Mouse (Mus musculus): ENCODE results near the gene Pde2a. TPM values are rescaled to one million over a fixed set of nuclear protein-coding genes. Genes with fewer than 3 reads are reported as not detected.
A peak's percentile ranks its signal among the peaks of the same experiment; 100 is the strongest.

Gene Pde2a
- total RNA-seq (2021) = 10 to 100 TPM; 60.7 to 61.2 TPM
- long read RNA-seq, experiment 1, partial matches to known transcripts = 91 of 97 reads
- long read RNA-seq, experiment 1, other reads (novel, unspliced or antisense) = 6 of 97 reads
- long read RNA-seq, experiment 2, partial matches to known transcripts = 84 of 87 reads
- long read RNA-seq, experiment 2, other reads (novel, unspliced or antisense) = 3 of 87 reads

DNA sequence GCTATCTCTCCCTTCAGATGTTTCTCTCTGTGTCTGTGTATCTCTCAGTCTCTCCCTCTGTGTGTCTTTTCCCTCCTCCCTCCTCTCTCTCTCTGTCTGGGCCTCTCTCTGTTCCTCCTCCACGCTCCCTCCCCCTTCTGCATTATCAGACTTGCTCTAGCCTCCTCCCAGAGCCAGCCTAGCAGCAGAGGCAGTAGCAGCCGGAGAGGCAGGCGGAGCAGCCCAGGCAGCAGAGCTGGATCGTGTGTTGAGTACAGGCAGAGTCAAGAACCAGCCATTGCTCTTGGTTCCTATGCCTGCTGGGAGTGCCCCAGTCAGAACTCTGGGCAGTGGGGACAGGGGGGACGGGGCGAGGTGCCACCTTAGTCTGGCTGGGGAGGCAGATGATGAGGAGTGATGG is at the start of gene Pde2a:
Gene Pde2a, plus strand, starts transcription at position 163 of the 400 bp plus-strand sequence.
- no peak for DNase-seq (ENCODE audit: low spot score in 2 of 2)

DNA sequence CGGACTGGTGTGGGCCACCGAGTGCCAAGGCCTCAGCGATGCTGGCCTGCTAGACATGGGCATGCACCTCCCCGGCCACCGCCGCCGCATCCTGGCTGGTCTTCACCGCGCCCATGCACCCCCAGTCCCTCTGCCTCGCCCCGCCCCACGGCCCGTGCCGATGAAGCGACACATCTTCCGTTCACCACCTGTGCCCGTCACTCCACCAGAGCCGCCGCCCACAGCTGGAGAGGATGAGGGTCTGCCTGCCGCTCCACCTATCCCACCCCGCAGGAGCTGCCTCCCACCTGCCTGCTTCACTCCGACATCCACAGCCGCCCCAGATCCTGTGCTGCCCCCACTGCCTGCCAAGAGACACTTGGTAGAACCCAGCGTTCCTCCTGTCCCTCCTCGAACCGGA is 48.4 kb upstream of the Pde2a start:
- no peak for DNase-seq (ENCODE audit: low spot score in 2 of 2)

DNA sequence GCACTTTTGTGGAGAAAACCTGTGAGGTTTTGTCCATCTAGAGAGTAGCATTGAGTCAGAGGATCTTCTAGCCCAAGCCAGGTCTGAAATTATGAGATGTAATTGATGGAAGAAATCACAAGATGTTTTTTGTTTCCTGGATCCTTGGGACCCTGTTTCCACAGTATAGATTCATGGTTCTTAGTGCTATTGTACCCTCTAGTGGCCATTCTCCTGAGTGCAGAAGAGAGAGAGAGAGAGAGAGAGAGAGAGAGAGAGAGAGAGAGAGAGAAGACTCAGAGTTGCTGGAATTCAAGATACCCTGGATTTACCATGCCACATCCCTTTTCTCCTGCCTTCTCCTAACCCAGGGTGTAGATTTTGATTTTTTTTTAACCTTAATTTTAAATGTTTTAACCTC is 47.3 kb upstream of the Pde2a start:
- no peak for DNase-seq (ENCODE audit: low spot score in 2 of 2)

- no peak for DNase-seq (ENCODE audit: low spot score in 2 of 2)
Measured at GRCm38 (mm10) chr7:101376701-101377340, 44.7 kb upstream of the Pde2a start.

DNA sequence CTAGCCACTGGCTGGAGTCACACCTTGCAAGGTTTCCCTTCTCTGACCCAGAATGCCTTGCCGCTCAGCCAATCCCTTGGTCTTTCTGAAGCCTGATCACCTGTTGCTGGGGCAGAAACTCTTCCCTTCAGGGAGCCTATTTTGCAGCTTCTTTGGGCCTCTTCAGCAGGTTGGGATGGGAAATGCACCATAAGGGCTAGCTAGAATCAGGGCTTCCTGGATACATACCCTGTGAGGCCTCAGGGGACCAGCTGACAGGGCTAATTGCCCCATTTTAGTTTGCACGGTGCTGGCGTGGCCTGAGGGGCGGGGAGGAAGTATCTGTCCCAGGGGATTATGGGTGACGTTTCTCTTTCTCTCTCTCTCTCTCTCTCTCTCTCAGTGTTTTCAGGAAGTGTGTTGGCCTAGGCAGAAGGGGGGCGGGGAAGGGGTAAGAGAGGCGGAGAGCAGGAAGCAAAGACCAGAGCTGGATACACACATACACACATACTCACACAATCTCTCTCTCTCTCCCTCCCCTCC is 43.7 kb upstream of the Pde2a start:
- peak in 1 of 2 experiments; percentile 65 for DNase-seq (ENCODE audit: low spot score in 2 of 2)

DNA sequence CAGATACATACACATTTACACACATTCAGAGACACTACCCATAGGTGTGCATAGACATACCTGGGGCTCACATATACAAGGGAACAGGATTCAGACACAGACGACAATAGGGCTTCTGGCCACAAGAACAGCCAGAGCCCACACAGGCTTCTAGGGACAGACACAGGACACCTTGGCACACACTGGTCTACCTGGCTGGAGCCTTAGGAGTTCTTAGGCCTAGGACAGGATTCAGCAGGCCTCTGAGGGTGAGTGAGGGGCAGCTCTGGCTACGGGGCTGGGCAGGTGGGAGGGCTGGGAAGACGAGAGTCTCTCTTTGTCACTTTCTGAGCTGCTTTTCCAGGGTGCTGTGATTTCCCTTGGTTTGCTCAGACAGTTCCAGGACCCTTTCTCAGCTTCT is 43.2 kb upstream of the Pde2a start:
- DNase-seq (ENCODE audit: low spot score in 2 of 2) = no peak

DNA sequence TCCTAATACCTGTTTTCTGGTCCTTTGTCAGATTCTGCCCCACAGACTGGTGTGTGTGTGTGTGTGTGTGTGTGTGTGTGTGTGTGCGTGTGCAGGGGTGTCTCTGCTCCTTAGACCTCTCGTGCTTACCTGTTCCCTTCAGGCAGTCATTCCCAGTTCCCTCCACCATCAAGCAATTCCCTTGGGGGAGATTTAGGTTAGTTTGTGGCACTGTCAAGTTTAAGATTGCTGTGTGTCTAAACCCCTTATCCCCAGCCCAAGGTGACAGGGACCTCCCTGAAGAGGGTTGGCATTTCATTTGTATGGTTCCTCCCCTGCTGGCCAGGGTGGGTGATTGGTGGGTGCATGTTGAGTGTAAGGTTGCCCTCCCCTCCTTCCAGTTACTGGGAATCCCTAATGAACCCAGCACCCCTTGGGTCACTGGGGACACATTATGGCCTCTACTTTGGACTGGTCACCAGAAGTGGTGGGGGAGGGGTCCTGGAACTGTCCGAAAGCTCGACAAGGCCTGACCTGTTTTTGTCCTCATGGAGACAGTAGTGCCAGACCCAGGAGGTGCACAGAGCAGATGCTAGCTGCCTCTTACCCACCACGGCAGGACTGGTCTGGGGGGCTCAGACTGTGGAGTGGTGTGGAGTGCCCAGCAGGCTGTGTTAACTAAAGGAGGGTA is 42.6 kb upstream of the Pde2a start:
- DNase-seq (ENCODE audit: low spot score in 2 of 2) = no peak

- no peak for DNase-seq (ENCODE audit: low spot score in 2 of 2)
Measured at GRCm38 (mm10) chr7:101379732-101380131, 41.8 kb upstream of the Pde2a start.

DNA sequence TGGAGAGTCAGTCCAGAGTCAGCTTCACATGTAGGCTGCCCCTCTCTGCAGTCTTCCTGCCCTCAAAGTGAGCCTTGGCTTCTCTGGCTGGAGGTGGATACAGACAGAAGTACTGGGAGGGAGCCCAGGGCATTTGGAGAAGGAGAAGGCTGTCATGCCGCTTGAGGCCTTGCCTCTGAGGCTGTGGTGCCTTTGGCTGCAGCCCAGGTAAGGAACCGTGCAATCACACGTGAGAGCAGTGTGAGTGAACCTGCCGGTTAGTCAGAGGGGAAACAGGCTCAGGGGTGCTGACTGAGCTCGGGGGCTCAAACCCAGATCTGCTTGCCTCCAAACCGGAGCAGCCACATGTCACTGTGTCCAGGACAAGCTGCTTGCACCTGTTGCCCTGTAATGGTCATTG is 40.0 kb upstream of the Pde2a start:
- DNase-seq (ENCODE audit: low spot score in 2 of 2) = no peak

DNA sequence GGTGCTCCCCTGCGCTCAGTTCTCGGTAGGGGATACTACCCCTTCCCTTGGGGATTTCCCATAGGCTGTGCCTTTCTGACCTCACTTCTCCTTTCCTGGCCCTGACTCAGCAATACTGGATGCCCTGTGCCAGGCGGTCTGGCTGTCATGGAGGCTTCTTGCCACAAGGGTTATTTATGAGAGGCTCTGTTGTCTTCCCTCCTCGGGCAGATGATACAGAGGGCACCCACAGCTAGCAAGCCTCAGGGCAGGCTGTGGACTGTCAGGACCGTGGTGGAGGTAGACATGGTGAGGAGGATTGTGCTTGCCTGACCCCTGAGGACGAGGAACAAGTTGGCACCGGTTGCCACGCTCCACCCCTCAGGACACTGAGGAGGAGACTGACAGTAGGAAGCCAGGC is 39.1 kb upstream of the Pde2a start:
- no peak for DNase-seq (ENCODE audit: low spot score in 2 of 2)

DNA sequence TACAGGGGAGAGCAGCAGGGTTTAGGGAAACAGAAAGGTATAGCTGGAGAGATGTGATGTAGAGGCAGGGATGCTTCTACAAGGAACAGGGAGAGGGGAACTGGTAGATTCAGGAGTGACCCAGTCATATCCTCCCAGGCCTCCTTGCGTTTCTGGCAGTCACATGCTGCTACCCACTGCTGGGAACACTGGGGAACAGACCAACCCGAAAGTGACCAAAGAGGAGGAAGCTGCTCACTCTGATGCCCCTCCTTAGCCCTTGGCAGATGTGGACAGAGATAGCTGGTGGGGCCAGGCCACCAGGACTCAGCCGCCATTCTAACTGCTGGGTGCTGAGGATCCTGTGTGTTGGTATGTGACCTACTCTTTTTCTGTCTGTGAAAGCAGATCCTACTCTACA is 37.7 kb upstream of the Pde2a start:
- no peak for DNase-seq (ENCODE audit: low spot score in 2 of 2)

- DNase-seq (ENCODE audit: low spot score in 2 of 2) = no peak
Measured at GRCm38 (mm10) chr7:101384931-101385330, 36.6 kb upstream of the Pde2a start.

GRCm38 (mm10) chr7:101385331-101385733 is 36.2 kb upstream of the Pde2a start:
- DNase-seq (ENCODE audit: low spot score in 2 of 2) = no peak

GRCm38 (mm10) chr7:101385866-101386452 is 35.5 kb upstream of the Pde2a start:
- no peak for DNase-seq (ENCODE audit: low spot score in 2 of 2)

- no peak for DNase-seq (ENCODE audit: low spot score in 2 of 2)
Measured at GRCm38 (mm10) chr7:101389256-101389655, 32.2 kb upstream of the Pde2a start.

DNA sequence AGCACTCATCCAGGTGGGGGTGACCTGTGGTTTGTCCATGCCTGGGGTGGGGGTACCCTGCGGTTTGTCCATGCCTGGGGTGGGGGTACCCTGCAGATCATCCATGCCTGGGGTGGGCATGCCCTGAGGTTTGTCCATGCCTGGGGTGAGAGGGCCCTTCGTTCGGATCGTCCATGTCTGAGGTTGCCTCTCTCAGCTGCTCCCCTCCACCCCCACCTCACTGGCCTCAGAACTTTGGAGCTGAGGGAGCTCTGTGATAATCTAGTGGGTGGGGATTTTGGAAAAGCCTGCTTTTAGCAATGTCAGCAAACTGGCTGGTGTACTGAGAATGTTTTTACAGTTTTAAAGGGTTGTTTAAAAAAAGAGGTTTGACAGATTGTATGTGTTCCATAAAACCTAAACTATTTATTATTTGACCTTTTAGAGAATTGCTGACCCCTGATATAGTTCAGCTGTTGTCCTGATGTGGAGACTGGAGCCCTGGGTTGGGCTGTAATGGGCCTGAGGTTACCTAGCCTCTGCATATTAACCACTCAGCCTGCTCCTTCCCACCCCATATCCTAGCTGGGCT is 29.5 kb upstream of the Pde2a start:
- no peak for DNase-seq (ENCODE audit: low spot score in 2 of 2)

GRCm38 (mm10) chr7:101393015-101393414 is 28.5 kb upstream of the Pde2a start:
- DNase-seq (ENCODE audit: low spot score in 2 of 2) = peak in 1 of 2 experiments; percentile 54

DNA sequence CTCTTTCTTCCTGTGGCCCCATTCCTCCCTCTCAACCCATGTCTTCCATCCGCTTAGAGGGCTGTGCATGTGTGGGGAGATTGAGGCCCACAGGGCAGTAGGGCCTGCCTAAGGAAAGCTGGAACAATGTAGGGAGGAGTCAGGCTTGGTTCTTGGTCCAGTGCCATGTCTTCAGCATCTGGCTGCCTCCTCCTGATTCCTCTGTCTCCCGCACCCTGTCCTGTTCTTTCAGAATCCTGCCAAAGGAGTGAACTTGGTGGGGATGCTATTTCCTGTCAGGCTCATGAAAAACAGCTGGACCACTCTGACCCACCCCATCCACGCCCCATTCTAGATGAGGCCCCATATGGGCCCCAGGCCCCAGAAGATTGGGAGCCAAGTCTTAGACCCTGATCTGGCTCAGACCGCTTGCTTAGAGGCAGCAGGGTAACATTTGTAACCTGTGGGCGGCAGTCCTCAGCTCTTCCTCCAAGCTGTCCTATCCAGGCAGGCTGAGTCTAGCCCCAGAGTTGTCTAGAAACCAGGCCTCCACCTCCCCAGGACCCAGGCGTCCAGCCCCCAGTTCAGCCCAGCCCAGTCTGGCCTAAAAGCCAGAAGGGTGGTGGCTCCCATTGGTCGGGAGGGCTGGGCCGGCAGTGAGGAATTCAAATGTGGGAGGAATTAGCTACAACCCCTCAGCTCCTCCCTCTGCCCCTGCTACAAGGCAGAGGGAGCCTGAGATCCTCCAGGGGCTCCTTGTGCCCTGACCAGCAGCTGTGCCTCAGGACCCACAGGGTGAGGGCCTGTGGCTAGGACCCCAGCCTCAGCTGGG is 27.6 kb upstream of the Pde2a start:
- DNase-seq (ENCODE audit: low spot score in 2 of 2) = peak; percentile 67 to 81

DNA sequence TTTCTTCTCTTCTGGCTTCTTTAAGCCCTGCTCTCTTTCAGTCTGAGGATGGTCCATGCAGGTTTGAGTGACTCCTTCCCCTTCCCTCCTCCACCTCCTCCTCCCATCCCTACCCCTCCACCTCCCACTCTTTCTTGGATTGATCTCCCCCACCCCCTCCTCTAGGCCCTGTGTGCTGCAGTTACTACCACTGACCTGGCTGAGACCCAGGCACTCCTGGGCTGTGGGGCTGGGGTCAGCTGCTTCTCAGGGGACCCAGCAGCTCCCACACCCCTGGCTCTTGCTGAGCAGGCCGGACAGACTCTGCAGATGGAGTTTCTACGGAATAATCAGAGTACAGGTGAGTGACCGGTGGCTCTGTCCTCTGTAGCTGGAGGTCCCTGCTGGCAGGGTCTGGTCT is 26.9 kb upstream of the Pde2a start:
- no peak for DNase-seq (ENCODE audit: low spot score in 2 of 2)

GRCm38 (mm10) chr7:101395471-101395870 is 26.0 kb upstream of the Pde2a start:
- DNase-seq (ENCODE audit: low spot score in 2 of 2) = no peak

GRCm38 (mm10) chr7:101397175-101397574 is 24.3 kb upstream of the Pde2a start:
- no peak for DNase-seq (ENCODE audit: low spot score in 2 of 2)

All from gastrocnemius, postnatal 4 days (tissue).